8 mouse cellular contexts compared by ENCODE assay signal in the genomic region with DNA sequence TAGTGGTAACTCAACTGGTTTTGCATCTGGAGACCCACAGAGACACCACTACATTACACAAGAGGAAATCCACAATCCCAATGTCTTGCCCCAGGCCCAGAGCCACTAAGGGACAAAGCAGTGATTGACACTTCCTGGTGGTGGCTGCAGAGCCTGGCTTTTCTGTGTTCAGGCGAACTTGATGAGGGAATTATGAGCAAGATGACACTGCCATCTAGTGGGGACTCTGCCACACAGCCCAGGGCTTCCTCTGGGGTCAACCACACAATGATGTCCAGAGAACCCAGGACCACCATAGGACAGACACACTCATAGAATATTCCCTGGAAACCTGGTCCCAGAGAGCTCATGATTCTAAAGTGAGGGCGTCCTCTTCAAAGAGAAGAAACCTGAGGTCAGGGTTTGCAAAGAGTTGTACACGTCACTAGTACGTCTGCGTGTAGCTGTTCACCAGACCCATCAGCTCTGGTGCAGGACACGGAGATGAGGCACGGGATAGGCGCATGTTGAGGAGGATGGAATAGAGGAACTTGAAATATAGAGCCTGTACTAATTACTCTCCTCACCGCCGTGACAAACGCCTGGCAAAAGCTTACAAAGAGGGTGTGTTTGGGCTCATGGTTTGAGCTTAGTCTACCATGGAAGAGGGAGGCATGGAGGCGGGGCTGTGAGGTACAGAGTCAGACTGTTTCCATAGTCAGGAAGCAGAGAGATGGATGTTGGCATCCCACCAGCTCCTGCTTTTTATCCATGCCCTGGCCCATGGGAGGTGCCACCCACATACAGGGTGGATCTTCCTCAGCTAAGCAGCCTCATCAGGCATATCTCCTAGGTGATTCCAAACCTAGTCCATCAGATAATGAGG. TPM values are rescaled to one million over a fixed set of nuclear protein-coding genes. Genes with fewer than 3 reads are reported as not detected.
DNase-seq lines count a peak whose midpoint lies in the region; ATAC-seq and TF ChIP-seq lines count a peak whose summit lies in the region.

No protein-coding gene starts in this region.

- peak; percentile 97 for TF ChIP-seq CTCF in gastrocnemius, adult 2 months (IDR thresholded peaks at IDR 0.05)
- TF ChIP-seq CTCF in hindbrain, postnatal 0 days (IDR thresholded peaks at IDR 0.05; ENCODE audit: low read depth) = peak; percentile 97

- H3K36me3 ChIP-seq in hindbrain, postnatal 0 days (ENCODE audit: insufficient read depth, low read length) = no peaks in the 10 kb centered on the region
- no peaks in the 10 kb centered on the region for H3K36me3 ChIP-seq in midbrain, embryonic 10.5 days

- H3K27me3 ChIP-seq in hindbrain, postnatal 0 days (ENCODE audit: insufficient read depth, low read length) = no peaks in the 10 kb centered on the region
- no peaks in the 10 kb centered on the region for H3K27me3 ChIP-seq in midbrain, embryonic 10.5 days (ENCODE audit: low read depth, poor library complexity, severe bottlenecking)

- DNase-seq in ZHBTc4 (ENCODE audit: low read depth, low spot score) = peak; percentile 83
- DNase-seq in cerebellum, postnatal 25 days = peak; percentile 75 to 83
- DNase-seq in gastrocnemius, adult 2 months = peak; percentile 76
- peak; percentile 92 for DNase-seq in hindbrain, postnatal 0 days (ENCODE audit: low spot score)
- peak; percentile 64 for DNase-seq in left cerebral cortex, adult 11 months (ENCODE audit: low spot score)
- peak; percentile 83 for DNase-seq in midbrain, embryonic 10.5 days (ENCODE audit: low spot score)
- peak; percentile 72 for DNase-seq in skeletal muscle tissue, adult 2 months (ENCODE audit: low read depth, low spot score)

- H3K4me1 ChIP-seq in hindbrain, postnatal 0 days (ENCODE audit: insufficient read depth, low read length) = no peaks in the 10 kb centered on the region
- H3K4me1 ChIP-seq in midbrain, embryonic 10.5 days = peaks cover 8% of the 10 kb centered on the region

- H3K4me3 ChIP-seq in gastrocnemius, adult 2 months = no peak overlapping the region
- H3K4me3 ChIP-seq in hindbrain, postnatal 0 days (ENCODE audit: low read length) = no peak overlapping the region
- H3K4me3 ChIP-seq in midbrain, embryonic 10.5 days = no peak overlapping the region

- H3K4me2 ChIP-seq in hindbrain, postnatal 0 days (ENCODE audit: low read depth, low read length) = no peak overlapping the region

- intact Hi-C loops in gastrocnemius, adult 2 months (cut with DNase I) = loop anchor here (1.0 to 10.0 kb wide), 3 partner anchors 126 to 357 kb away; no protein-coding TSS in a partner anchor

- 55% methylated on average over 12 of the region's 12 CpGs for WGBS in hindbrain, postnatal 0 days
- 57% methylated on average over 12 of the region's 12 CpGs for WGBS in midbrain, embryonic 10.5 days

- ATAC-seq in hindbrain, postnatal 0 days = peak; percentile 81
- ATAC-seq in monocyte, adult 5-6 weeks (replicated peaks; ENCODE audit: insufficient number of reproducible peaks, low FRiP score, low TSS enrichment, poor library complexity, severe bottlenecking) = no peak

- no peak overlapping the region for H3K9ac ChIP-seq in hindbrain, postnatal 0 days (replicated peaks; ENCODE audit: low read length)

- H3K9me3 ChIP-seq in hindbrain, postnatal 0 days (ENCODE audit: low read length) = no peaks in the 10 kb centered on the region
- H3K9me3 ChIP-seq in midbrain, embryonic 10.5 days (replicated peaks) = no peaks in the 10 kb centered on the region

- H3K27ac ChIP-seq in gastrocnemius, adult 2 months = no peak overlapping the region
- H3K27ac ChIP-seq in hindbrain, postnatal 0 days = no peak overlapping the region
- no peak overlapping the region for H3K27ac ChIP-seq in midbrain, embryonic 10.5 days (replicated peaks)

RNA-seq across cellular contexts. Expression of gene Lyzl4, which starts 36.2 kb away (rescaled TPM):
- total RNA-seq in gastrocnemius, adult 2 months (2021) = not detected
- not detected in 2 replicates for total RNA-seq in hindbrain, postnatal 0 days (2014; rRNA removed)
- 0.23 and 0.46 TPM in 2 replicates for polyA plus RNA-seq in hindbrain, postnatal 0 days (2015; fragmentation: Nextera tagmentation; extraction: Ambion mirVana)
- not detected in 2 replicates for polyA plus RNA-seq in midbrain, embryonic 10.5 days (2016; fragmentation: Nextera tagmentation; extraction: Ambion mirVana)
- total RNA-seq in monocyte, adult 5-6 weeks (2017) = not detected in 3 replicates

RNA-seq across cellular contexts. Expression of gene Vipr1, which starts 36.9 kb away (rescaled TPM):
- 1 to 10 TPM; 1.5 to 2.1 TPM for total RNA-seq in gastrocnemius, adult 2 months (2021)
- total RNA-seq in hindbrain, postnatal 0 days (2014; rRNA removed) = 1.3 and 1.4 TPM in 2 replicates
- polyA plus RNA-seq in hindbrain, postnatal 0 days (2015; fragmentation: Nextera tagmentation; extraction: Ambion mirVana) = 0.38 and 0.51 TPM in 2 replicates
- polyA plus RNA-seq in midbrain, embryonic 10.5 days (2016; fragmentation: Nextera tagmentation; extraction: Ambion mirVana) = 0.35 and 0.80 TPM in 2 replicates
- 0.29 to 0.78 TPM (median 0.32 TPM) in 3 replicates for total RNA-seq in monocyte, adult 5-6 weeks (2017)
